Mouse (Mus musculus) ZHBTc4 (cell line): Measurements from ENCODE around the gene Tnnc1.

Source experiments
- DNase-seq: peaks from one replicate; pipeline ENCODE4 v3.0.0-alpha.2; 2011; ENCODE audit warnings: low read depth, low spot score

Gene Tnnc1

DNA sequence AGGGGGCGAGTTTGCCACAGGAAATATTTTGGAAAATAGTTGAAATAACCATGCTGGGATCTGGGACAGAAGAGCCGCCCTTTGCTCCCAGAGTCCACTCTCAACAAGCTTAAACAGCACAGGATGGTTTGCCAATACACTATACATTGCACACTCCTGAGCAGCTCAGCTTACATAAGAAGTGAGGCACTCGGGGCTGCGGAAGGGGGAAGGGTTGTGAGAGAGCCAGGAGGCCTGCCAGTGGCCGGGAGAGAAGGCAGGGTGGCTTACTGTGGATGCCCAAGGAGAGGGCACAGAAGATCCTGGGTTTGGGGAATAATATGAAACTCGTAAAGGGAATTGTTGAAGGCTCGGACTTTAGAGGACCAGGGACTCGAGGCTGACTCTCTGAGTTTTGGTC, 5.8 kb downstream of the Tnnc1 start:
- DNase-seq = no peak

DNA sequence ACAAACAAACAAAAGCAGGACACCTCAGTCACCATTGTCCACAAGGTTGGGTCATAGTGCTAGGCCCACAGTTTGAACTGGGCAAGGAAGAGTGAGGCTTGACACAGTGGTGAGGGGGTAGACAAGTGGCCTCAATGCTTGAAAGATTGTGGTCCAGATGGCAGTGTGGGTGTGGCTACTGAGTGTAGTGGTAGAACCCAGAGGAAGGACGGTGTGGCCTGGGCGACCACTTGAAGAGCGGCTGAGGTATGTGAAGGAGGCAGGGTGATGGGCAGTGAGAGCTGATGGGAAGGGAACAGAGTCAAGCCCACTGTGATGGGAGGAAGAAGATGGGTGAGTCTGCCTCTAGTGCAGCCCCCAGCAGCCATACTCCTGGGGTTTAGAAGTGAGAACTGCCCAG, 6.6 kb downstream of the Tnnc1 start:
- no peak for DNase-seq

DNA sequence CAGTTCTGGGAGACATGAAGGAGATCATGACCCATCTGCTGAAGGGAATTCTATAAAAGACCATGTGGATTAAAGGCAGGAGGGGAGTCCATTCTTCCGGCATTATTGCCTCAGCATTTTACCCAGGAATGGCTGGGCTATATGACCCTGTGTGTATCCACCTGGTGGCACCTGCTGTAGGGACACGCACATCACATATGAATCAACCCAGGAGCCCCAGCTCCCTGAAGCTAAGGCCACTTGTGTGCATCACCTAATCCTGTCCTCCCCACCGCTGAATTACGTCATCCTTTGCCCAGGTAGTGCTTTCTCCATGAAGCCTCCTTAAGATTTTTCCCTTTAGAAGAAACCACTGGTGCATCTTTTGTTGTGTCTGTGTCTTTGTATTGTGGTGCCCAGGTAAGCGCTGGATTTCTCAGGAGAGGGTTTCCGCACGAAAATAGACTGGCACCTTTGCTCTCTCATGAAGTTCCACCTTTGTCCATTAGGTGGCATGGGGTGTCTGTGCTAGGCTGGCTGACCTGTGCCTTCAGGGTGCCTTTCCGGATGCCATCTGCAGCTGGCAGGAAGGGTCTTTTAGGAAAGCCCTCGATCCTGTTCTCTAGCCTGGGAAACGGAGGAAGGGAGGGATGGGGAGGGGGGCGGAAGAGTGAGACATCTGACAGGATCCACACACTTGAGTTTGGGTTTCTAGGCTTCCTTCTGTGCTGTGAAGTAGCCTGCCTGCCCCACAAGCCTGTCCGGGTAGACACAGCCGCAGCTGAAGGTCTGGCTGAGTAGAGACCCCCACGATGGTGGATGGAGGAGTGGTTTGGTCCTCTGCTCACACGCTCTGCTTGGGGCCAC, 7.3 kb downstream of the Tnnc1 start:
- peak; percentile 76 for DNase-seq

DNA sequence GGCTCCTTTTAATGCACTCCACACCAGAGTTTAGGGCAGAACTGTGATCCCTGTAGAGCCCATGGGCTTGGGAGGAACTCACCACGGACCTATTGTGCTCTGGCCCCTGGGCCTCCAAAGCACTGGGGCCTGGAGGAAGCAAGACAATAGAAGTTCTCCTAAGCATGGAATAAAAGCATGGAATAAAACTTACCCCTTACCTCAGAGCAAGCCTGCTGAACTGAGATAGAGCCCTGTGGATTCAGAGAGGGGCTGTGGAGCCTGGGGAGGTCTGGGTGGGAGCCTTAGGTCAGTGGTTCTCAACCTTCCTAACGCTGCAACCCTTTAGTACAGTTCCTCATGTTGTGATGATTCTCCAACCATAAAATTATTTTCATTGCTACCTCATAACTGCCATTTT, 8.7 kb downstream of the Tnnc1 start, which contains the start of gene Nisch:
Gene Nisch, minus strand, starts transcription at position 101 of the 400 bp plus-strand sequence.
- no peak for DNase-seq

DNA sequence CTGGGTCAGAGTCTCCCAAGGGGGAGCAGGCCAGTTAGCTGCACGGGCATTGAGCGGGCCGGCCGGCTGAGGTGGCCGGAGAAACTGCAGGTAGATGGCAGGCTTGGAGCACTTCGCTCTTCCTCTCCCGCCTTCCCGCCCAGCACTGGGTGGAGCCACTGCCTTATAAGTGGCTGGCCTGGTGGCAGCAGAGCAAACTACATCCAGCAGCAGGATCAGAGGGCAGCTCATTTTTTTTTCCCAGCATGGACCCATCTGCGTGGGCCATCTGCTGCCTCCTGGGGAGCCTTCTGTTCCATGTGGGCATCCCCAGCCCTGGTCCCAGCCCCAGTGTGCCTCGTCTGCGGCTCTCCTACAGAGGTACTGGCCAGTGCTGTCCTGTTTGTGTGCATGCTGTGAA, 9.6 kb downstream of the Tnnc1 start, which contains the start of gene Sema3g:
Gene Sema3g, plus strand, starts transcription at position 195 of the 400 bp plus-strand sequence.
- DNase-seq = peak; percentile 60

DNA sequence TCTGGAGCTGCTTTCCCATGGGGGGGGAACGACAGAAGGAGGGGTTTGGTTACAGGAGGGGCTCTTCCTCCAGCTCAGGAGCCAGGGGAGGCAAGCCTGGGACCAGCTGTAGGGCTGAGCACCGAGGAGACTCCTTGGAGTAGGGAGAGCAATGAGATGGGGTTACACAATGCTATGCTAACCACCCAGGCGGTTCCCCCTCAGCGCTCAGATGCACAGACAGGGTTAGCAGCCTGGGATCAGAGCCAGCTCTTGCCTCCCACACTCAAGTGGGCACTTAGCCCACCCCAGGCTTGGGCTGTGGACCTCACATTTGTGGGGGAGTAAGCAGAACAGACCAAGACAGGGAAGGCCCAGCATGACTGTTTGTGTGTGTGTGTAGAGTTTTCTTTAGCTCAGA, 18.9 kb downstream of the Tnnc1 start:
- no peak for DNase-seq

DNA sequence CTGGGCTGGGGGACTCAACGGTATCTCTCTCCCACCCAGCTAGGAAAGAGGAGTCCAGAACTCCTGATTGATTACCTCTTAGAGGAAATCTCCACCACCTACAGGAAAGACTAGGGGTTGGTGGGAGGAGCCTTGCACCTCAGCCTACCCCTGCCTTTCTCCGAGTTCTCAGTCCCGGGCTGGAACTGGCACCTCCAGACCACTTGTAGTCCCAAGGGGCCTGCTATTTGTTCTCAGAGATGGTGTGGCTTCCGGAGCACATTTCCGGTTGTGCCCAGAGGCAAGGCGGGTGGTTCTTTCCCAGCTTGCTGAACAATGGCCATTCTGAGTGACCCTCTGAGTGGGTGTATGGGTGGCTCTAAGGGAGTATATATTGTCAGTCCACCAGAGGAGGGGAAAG, 20.1 kb downstream of the Tnnc1 start:
- DNase-seq = peak; percentile 62

DNA sequence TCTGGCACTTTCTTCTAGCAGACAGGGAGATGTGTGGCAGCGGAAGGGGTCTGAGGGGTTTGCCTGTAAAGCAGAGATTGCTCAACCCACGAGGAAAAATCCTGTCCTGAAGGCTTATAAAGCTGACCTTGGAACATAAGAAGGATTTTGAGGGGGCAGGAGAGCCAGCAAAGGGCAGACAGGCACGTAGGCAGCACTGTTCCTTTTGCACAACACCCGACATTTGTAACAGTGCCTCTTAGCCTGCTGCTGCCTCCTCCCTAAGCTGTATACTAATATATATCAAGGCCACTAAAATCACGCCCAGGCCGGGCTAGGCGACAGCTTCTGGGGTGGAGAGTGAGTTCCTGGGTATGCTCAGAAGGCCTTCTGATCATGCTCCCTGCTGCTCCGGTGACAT, 22.3 kb downstream of the Tnnc1 start:
- DNase-seq = no peak

DNA sequence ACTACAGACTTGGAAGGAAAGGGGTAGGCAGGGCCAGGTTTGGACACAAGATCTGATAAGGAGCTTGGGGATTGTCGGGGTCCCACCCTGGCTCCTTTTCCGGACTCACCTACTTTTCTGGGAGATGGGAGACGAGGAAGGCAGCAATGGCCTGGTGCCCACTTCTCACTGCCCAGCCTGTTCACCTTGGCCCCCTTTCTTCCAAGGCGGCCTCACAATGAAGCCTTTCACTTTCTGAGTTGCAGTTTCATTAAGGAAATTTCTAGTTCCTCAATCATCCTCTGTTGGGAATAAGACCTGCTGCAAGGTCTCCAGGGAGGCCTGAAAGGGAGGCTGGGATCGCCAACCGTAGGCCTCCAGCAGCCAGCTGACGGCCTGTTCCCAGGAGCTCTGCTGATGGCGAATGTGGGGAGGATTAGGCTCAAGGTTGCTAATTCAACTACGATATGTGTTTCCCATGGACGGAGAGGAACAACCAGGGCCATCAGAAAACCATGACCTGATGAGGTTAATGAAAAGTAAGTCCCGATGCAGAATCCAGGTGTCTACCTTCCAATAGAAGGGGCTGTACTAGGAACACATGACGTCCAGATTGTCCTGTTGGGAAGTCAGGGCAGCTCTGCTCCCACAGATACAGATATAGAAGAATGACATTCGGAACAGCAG, 24.4 kb downstream of the Tnnc1 start:
- DNase-seq = no peak

DNA sequence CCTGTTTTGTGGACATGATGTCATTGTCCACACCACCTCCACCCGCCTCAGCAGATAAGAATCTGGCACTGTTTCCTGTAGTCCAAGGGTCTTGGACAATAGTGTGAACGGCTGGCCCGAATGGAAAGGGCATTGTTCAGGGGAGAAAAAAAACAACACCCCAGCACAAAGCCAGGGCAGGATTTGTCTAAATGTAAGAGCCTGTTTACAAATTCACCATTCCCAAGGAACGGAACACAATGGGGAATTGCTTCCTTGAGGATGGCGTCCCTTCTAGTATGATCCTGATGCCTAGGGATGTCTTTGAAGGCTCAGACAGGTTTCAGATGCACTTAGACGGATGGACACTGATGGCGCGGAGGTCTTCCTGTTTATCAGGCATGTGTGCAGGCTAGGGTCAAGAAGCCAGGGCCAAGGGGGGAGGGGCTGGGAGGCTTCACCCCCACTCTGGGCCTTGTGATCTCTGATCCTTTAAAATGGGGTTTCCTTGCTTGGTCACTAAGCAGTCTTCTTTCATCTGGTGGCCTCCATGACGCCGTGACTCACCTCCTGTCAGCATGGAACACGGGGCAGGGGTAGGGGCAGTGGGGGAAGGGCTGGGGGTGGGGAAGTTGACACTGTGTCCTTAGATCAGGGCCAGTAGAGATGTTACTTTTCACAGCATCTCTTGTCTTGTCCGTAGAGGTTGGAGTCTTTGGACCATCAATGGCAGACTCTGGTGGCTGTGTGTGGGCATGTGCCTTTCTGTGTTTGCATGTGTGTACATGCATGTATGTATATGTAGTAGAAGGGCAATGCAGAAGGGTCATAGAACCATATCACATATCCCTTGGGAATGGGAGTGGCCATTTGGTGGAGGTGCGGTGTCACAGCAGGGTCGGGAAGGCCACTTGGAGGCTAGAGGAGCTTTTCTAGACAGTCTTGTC, 25.2 kb downstream of the Tnnc1 start:
- DNase-seq = no peak

DNA sequence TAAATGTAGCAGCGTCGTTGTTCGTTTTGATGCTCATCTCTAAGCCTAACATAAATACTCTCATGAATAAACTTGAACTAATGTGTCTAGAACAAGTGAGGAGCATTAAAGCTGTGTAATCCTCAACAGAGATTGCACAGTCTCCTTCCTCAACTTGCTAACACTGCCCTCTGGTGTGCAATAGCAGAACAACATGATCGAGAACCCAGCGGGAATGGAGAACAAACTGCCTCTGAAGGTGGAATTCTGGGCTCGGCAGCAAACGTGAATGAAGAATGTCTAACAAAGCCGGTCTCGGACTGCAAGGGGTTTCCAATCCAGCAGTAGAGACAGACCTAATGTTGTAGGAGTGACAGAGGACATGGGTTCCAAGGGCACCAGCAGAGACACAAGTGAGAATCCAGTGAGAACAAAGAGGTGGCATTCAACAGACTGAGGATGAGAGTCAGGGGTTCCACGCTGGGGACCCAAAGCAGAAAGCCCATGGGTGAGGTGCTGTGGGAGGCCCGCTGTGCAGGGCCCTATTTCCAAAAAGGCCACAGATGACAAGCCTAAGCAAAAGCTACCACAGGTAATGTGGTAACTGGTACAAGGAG, 26.0 kb downstream of the Tnnc1 start:
- DNase-seq = peak; percentile 90

DNA sequence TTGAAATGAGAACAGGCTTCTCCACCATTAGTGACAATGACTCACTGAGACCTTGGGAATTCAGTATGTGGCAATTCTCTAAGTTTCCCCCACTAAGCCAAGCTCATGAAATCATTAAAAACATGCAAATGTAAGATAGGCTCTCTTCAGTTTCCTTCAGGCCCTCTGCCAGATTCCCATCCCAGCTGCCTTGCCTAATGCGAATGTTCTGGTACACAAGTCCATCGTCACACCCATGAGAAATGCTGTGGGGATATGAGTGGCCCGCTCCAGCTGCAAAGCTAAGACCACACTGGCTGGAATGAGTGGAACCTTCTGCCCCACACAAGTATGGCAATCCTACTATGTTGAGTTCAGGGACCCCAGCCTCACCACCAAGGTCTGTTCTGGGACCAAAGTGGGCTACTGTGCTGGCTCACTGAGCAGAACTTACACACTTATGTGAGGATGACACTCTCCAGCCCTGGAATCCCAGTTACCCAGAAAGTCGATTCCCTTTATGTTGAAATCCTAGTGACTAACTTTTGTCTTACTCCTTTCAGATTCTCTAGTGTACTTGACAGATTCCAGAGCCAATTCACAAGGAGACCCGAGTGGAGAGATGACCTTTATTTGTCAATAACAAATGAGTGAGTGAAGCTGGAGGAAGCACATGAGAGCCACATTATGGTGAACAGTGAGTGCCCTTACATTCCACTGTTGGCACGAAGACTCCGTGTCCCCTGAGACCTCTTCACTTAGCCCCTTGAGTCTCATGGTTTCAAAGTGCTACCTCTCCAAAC, 29.2 kb downstream of the Tnnc1 start:
- DNase-seq = no peak

DNA sequence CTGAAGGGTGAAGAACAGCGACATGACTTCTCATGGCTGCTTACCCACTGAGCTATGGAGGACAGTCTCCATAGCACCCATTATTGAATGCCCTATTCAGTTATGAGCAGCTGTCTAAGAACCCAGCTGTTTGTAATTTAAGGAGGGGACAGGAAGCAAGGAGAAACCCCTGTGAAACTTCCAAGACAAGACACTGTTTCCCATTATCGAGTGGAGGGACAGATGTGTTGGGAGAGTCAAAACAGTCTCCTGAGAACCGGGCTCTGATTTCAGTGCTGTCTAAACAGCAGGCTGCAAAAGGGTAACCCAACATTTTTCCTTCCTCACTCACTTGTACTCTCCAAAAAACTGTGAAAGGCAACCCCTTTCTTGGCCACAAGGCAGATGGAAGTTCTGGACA, 32.4 kb downstream of the Tnnc1 start:
- no peak for DNase-seq

DNA sequence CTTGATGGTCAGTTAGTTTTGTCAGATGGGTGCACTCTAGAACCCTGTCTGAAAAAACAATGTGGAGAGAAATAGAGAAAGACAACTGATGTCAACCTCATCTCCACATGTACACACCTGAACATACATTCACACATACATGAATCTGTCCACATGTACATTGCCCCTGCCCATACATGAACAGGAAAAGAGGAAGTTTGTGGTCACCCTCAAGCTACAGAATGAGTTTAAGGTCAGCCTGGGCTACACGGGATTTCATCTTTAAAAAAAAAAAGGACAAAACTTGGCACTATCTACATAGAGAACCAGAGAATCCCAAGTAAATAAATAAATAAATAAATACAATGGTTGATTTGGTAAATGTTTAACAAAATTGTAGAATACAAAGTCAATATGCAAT, 36.7 kb downstream of the Tnnc1 start:
- no peak for DNase-seq

DNA sequence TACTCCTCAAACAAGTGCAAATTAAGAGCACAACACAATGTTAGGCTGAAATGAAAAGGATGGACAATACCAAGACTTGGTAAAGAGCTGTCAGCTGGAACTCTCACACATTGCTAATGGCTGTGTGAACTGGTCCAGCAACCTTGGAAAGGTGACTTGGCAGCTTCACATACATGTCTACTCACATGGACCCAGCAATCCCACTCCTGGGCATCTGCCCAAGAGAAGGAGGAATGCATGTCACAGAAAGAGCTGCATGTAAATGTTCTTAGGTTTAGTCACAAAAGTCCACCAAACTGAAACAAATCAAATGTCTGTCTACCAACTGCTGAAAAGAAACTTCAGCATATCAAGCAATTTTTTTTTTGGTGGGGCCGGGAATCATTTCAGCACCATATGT, 37.8 kb downstream of the Tnnc1 start:
- no peak for DNase-seq

DNA sequence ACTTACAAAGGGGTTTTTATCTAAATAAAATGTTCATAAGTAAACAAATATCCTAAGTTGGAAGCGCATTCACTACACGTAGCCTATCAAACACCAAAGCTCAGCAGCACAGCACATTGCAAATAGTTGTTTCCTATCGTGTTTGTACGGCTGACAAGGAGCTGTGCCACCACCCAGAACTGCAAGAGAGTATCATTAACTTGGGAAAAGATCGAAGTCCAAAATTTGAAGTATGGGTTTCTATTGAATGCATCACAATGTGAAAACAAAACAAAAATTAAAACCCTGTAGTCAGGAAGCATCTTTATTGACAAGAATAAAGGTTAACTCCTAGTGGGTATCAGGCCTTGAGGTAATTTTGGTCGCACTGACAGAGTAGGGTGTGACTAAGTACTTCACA, 40.3 kb downstream of the Tnnc1 start:
- no peak for DNase-seq

DNA sequence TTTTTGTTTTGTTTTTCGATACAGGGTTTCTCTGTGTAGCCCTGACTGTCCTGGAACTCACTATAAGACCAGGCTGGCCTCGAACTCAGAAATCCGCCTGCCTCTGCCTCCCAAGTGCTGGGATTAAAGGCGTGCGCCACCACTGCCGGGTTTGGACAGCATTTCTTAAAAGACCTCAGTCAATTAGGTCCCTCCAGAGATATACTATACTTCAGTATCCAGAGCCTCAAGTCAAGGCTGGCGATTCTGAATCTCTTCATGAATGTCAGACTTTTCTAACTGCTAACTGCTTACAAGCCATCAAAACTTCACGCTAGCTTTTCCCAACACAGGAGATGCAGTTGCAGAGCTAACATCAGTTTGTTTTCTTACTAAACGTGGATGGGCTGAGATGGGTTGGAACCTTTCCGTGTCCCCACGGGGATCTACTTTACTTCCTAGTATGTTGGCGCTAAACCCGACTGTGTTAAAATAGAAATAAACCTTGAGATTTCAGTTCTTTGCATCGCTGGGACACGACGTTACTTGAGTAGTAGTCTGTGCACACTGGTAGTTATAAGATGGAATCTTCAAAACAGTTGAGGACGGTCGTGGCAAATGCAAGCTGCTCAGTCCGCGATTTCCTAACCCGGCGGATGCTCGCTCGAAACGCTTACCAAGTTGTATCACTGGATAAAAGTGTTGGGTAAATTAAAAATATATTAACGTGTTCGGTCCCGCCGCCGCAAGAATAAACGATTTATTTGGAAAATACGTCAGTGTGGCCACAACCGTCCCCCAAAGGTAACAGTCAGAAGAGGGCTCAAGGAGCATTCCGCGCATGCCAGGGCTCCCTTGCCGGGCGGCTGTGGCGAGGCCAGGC, 42.3 kb downstream of the Tnnc1 start:
- peak; percentile 22 for DNase-seq

DNA sequence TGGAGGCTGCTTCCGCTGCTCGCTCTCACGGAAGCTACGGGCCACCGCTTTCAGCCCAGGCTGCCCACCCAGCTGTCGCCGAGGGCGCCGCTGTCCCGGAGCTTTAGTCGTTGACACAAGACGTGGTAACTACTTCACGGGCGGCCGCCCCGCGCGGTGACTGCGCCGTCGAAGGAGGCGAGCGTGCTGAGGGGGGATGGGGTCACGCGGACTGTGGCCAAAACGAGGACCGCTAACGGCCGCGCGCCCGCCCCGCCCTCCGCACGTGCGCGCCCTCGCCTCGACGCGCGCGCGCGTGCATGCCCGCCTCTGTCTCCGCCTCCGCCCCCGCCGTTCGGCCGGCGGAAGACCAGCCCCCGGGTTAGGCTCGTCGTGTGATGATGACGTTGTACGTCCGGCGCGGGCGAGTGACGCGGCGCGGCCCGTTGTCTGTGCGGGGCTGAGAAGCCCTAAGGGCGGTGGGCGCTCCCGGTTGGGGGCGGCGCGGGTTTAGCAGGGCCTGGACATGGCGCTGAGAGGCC, 43.0 kb downstream of the Tnnc1 start, which contains the start of the genes Phf7 and Bap1:
Gene Phf7, minus strand, starts transcription at position 234 of the 521 bp plus-strand sequence.
Gene Bap1, plus strand, starts transcription at position 367 of the 521 bp plus-strand sequence.
- peak; percentile 97 for DNase-seq

DNA sequence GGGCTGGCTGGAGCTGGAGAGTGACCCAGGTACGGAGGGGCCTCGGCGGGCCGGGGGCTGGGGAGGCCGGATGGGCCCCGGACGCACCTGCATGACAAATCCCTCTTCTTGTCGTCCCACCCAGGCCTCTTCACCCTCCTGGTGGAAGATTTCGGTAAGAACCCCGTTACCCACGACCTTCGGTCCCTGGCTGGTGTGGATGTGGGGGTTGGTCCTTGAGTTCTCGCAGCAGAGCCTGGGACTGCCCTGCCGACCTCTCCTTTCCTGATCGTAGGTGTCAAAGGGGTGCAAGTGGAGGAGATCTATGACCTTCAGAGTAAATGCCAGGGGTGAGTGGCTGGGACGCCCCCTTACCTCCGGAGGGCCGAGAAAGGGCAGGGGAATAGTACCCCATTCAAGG, 43.5 kb downstream of the Tnnc1 start:
- DNase-seq = no peak
